Mouse (Mus musculus) liver, postnatal 0 days (tissue): ENCODE measurements around the gene Rab12.

Experiments
- CTCF ChIP-seq: sonication (generic); IDR thresholded peaks from 2 replicates; pipeline ENCODE4 v1.5.1; 2016; ENCODE audit warnings: antibody characterized with exemption, low read depth
- EP300 ChIP-seq: IDR thresholded peaks from 2 replicates; pipeline ENCODE4 v1.6.1; 2016; ENCODE audit warnings: antibody characterized with exemption, low read depth, mild to moderate bottlenecking

- TF ChIP-seq CTCF (no peak), EP300 (no peak)
Observed at GRCm38 (mm10) chr17:66550486-66550885, 31.0 kb upstream of the Rab12 start.
